Mouse (Mus musculus) heart, embryonic 14.5 days (tissue): ENCODE measurements around the gene Adgrf1. TPM values are rescaled to one million over a fixed set of nuclear protein-coding genes. Genes with fewer than 3 reads are reported as not detected.

Experiments used
- ATAC-seq: fragments of 200-750 bp; cut with Nextera tagmentation; 2 replicates; pipeline ENCODE4 v1.8.0; 2017; ENCODE audit warnings: low read depth, moderate TSS enrichment; ENCODE audit not compliant: insufficient number of reproducible peaks, insufficient read depth, low FRiP score
- H3K27ac ChIP-seq, 2 experiments: fragments of 200-500 bp in 1 of 2; fragments of 300-500 bp in 1 of 2; sonication (generic) in 1 of 2; replicated peaks in 1 of 2; 2 replicates each; pipeline ENCODE4 v1.5.1; 2012 to 2014; ENCODE audit warnings: low read depth in 2 of 2, low read length in 2 of 2, control low read depth in 1 of 2, mild to moderate bottlenecking in 1 of 2, mixed read lengths in 1 of 2; ENCODE audit not compliant: control insufficient read depth in 1 of 2, insufficient read depth in 1 of 2
- H3K27me3 ChIP-seq: fragments of 300-500 bp; sonication (generic); 2 replicates; pipeline ENCODE4 v1.6.1; 2014; ENCODE audit warnings: mild to moderate bottlenecking, low read length, control low read depth; ENCODE audit not compliant: control insufficient read depth, insufficient read depth
- H3K36me3 ChIP-seq: fragments of 300-500 bp; sonication (generic); 2 replicates; pipeline ENCODE4 v1.6.1; 2014; ENCODE audit warnings: mild to moderate bottlenecking, control low read depth, low read length, mixed read lengths; ENCODE audit not compliant: control insufficient read depth, insufficient read depth
- H3K4me1 ChIP-seq, 2 experiments: fragments of 200-500 bp in 1 of 2; fragments of 300-500 bp in 1 of 2; sonication (generic) in 1 of 2; 2 replicates each; pipeline ENCODE4 v1.6.1; 2012 to 2014; ENCODE audit warnings: low read length in 2 of 2, control low read depth in 1 of 2, mixed read lengths in 1 of 2; ENCODE audit not compliant: control insufficient read depth in 2 of 2, insufficient read depth in 2 of 2
- H3K4me2 ChIP-seq: fragments of 300-500 bp; sonication (generic); 2 replicates; pipeline ENCODE4 v1.6.1; 2014; ENCODE audit warnings: mild to moderate bottlenecking, low read length
- H3K4me3 ChIP-seq, 2 experiments: fragments of 200-500 bp in 1 of 2; fragments of 300-500 bp in 1 of 2; sonication (generic) in 1 of 2; 2 replicates each; pipeline ENCODE4 v1.5.1; 2012 to 2014; ENCODE audit warnings: low read length in 2 of 2, mild to moderate bottlenecking in 2 of 2, control low read depth in 1 of 2, low read depth in 1 of 2, moderate library complexity in 1 of 2; ENCODE audit not compliant: control insufficient read depth in 1 of 2, insufficient read depth in 1 of 2
- H3K9ac ChIP-seq: fragments of 300-500 bp; sonication (generic); 2 replicates; pipeline ENCODE4 v1.6.1; 2014; ENCODE audit warnings: mild to moderate bottlenecking, low read length
- H3K9me3 ChIP-seq: fragments of 300-500 bp; sonication (generic); 2 replicates; pipeline ENCODE4 v1.6.1; 2016; ENCODE audit warnings: low read length, control low read depth; ENCODE audit not compliant: control insufficient read depth
- WGBS: fragments of 180-500 bp; shearing (Covaris S2); extraction: QIAGEN DNeasy Blood & Tissue Kit; methylation state at CpG from one replicate; pipeline ENCODE4 v1.1.7; 2014; 5-methylcytosine and 5-hydroxymethylcytosine counted together
- polyA plus RNA-seq: library from polyadenylated mRNA; unstranded; fragments of >200 nt; fragmentation: Nextera tagmentation; extraction: Ambion mirVana; gene quantifications from 2 replicates; pipeline ENCODE4 v1.2.1, GENCODE M21; 2014

The Adgrf1 gene
- polyA plus RNA-seq, 1 experiment from 2014 or later = not detected

- Histone ChIP-seq H3K4me2 (peak overlapping the region; percentile 68), H3K9ac (peak overlapping the region; percentile 68), H3K36me3 (no peaks in the 10 kb centered on the region), H3K27ac (no peak overlapping the region), H3K9me3 (0 out of 2 replicates have a peak, but pooled peaks cover 6% of the 10 kb centered on the region), H3K4me1 (peaks cover 10 to 19% of the 10 kb centered on the region in 2 experiments), H3K4me3 (peak overlapping the region in 1 of 2 experiments; percentile 36; a peak in 1 of 4 replicates), H3K27me3 (no peaks in the 10 kb centered on the region)
- no peak for ATAC-seq
- 64% methylated on average over 7 of the region's 7 CpGs for WGBS
Measured at GRCm38 (mm10) chr17:43325986-43326671, 56.0 kb downstream of the Adgrf1 start.

GRCm38 (mm10) chr17:43326726-43327700 lies 56.9 kb downstream of the Adgrf1 start:
- H3K9ac ChIP-seq = peak overlapping the region; percentile 68
- ATAC-seq = peak; percentile 81

GRCm38 (mm10) chr17:43327810-43328209 lies 57.7 kb downstream of the Adgrf1 start:
- Histone ChIP-seq H3K36me3 (no peaks in the 10 kb centered on the region), H3K4me3 (no peak overlapping the region), H3K4me2 (peak overlapping the region; percentile 68; the same call in 1 of the 2 replicates), H3K27ac (peak overlapping the region; percentile 67 to 76), H3K27me3 (no peaks in the 10 kb centered on the region), H3K9me3 (0 out of 2 replicates have a peak, but pooled peaks cover 3% of the 10 kb centered on the region), H3K4me1 (peaks cover 10 to 28% of the 10 kb centered on the region in 2 experiments), H3K9ac (no peak overlapping the region)
- WGBS = 55% methylated on average over 5 of the region's 6 CpGs
- ATAC-seq = no peak

More at GRCm38 (mm10) chr17:43326726-43327700, 56.9 kb downstream of the Adgrf1 start:
- Histone ChIP-seq H3K9me3 (0 out of 2 replicates have a peak, but pooled peaks cover 6% of the 10 kb centered on the region), H3K36me3 (no peaks in the 10 kb centered on the region), H3K4me1 (peaks cover 10 to 25% of the 10 kb centered on the region in 2 experiments), H3K4me2 (peak overlapping the region; percentile 68), H3K27me3 (no peaks in the 10 kb centered on the region), H3K4me3 (peak overlapping the region in 1 of 2 experiments; percentile 36; a peak in 2 of 4 replicates), H3K27ac (peak overlapping the region; percentile 67 to 76)
- 15% methylated on average over 29 of the region's 29 CpGs for WGBS

GRCm38 (mm10) chr17:43329216-43329615 lies 59.1 kb downstream of the Adgrf1 start:
- no peaks in the 10 kb centered on the region for H3K27me3 ChIP-seq
- H3K4me2 ChIP-seq = no peak overlapping the region
- H3K36me3 ChIP-seq = no peaks in the 10 kb centered on the region
- no peak overlapping the region for H3K9ac ChIP-seq
- no peak for ATAC-seq
- no peaks in the 10 kb centered on the region for H3K9me3 ChIP-seq
- H3K4me3 ChIP-seq = no peak overlapping the region
- H3K27ac ChIP-seq = no peak overlapping the region
- WGBS = 76% methylated on average over 4 of the region's 4 CpGs
- H3K4me1 ChIP-seq = peaks cover 10 to 28% of the 10 kb centered on the region in 2 experiments

- no peak for ATAC-seq
- no peak overlapping the region for H3K27ac ChIP-seq
- no peaks in the 10 kb centered on the region for H3K9me3 ChIP-seq
- H3K4me3 ChIP-seq = no peak overlapping the region
- peaks cover 10 to 28% of the 10 kb centered on the region in 2 experiments for H3K4me1 ChIP-seq
- H3K9ac ChIP-seq = no peak overlapping the region
- H3K4me2 ChIP-seq = no peak overlapping the region
- WGBS = 51% methylated on average over 7 of the region's 7 CpGs
- H3K27me3 ChIP-seq = no peaks in the 10 kb centered on the region
- H3K36me3 ChIP-seq = no peaks in the 10 kb centered on the region
Measured at GRCm38 (mm10) chr17:43329761-43330183, 59.6 kb downstream of the Adgrf1 start.

- no peak overlapping the region for H3K27ac ChIP-seq
- WGBS = 52% methylated on average over 5 of the region's 5 CpGs
- H3K36me3 ChIP-seq = no peaks in the 10 kb centered on the region
- no peak for ATAC-seq
- H3K4me2 ChIP-seq = no peak overlapping the region
- no peak overlapping the region for H3K9ac ChIP-seq
- peaks cover 3 to 14% of the 10 kb centered on the region in 2 experiments; a peak in 3 of 4 replicates for H3K4me1 ChIP-seq
- H3K4me3 ChIP-seq = no peak overlapping the region
- H3K27me3 ChIP-seq = no peaks in the 10 kb centered on the region
- no peaks in the 10 kb centered on the region for H3K9me3 ChIP-seq
Measured at GRCm38 (mm10) chr17:43332686-43333085, 62.6 kb downstream of the Adgrf1 start.

- Histone ChIP-seq H3K4me1 (peaks cover 0 to 9% of the 10 kb centered on the region in 2 experiments; a peak in 2 of 4 replicates), H3K36me3 (no peaks in the 10 kb centered on the region), H3K9ac (no peak overlapping the region), H3K9me3 (no peaks in the 10 kb centered on the region), H3K27ac (no peak overlapping the region; a peak in 1 of 4 replicates), H3K4me3 (no peak overlapping the region), H3K27me3 (no peaks in the 10 kb centered on the region), H3K4me2 (no peak overlapping the region)
- no peak for ATAC-seq
- WGBS = 59% methylated on average over 9 of the region's 9 CpGs
Measured at GRCm38 (mm10) chr17:43334074-43334473, 63.9 kb downstream of the Adgrf1 start.
